Mouse (Mus musculus): ENCODE measurements at regions not wholly inside any gene's neighbourhood (a gene's known extent, or its start where the extent isn't known, plus 50 kb on each side); places are given as distances from the start of the nearest gene placed in this dataset.

DNA sequence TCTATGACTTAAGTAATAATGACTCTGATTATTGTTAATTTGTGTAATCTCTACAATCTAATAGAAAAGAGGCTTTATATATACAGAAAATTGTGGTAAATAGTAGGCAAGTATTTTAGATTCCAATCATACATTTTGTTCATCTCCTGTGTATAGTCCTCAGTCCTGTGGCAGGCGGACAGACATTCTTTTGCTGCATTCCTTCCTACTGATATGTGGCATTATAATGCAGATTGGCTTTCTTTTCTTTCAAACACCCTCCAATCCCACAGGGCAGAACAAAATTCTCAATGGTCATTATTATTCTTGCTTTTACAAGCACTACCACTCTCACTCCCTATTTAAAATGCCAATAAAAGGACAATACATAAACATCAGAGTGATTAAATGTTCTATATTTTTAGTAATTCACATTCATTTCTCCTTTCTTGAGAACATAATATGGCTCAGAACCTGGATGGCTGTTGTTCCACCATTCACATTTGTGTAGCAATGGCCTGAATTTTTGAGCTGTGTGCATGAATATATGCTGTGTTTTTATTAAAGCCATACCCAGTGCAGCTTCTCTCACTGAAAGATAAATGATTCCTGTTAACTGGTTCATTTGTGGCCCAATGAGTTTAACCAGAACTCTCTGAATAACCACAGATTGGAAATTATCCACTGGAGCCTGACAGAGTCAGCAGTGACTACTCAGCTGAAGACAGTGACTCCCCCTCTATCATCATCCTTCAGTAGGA is 194.6 kb downstream of the Gm43517 start:
- Histone ChIP-seq H3K27me3 (no peaks in the 10 kb centered on the region), H3K27ac (no peak overlapping the region), H3K9ac (no peak overlapping the region), H3K9me3 (no peaks in the 10 kb centered on the region), H3K4me2 (no peak overlapping the region), H3K4me3 (no peak overlapping the region), H3K36me3 (no peaks in the 10 kb centered on the region), H3K4me1 (replicated peaks) (no peaks in the 10 kb centered on the region)
- WGBS = 12% methylated on average over 1 of the region's 1 CpGs
- ATAC-seq (ENCODE audit: low FRiP score) = 0 out of 2 replicates have a peak, but pooled peaks have one; percentile 46

DNA sequence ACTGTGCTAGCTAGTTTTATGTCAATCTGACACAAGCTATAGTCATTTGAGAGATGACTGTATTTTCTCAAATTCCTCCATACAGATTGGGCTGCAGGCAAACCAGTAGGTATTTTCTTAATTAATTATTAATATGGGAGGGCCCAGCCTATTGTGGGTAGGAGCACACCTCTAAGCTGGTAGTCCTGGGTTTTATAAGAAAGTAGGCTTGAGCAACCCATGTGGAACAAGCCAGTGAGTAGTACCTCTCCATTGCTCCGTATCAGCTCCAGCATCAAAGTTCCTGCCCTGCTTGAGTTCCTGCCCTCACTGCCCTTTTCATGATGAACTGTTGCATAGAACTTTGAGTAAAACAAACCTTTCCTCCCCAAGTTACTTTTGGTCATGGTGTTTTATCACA is 198.9 kb downstream of the Gm43517 start:
- Histone ChIP-seq H3K4me1 (replicated peaks) (no peaks in the 10 kb centered on the region), H3K27ac (no peak overlapping the region), H3K4me3 (no peak overlapping the region), H3K36me3 (no peaks in the 10 kb centered on the region), H3K27me3 (no peaks in the 10 kb centered on the region), H3K9me3 (no peaks in the 10 kb centered on the region), H3K9ac (no peak overlapping the region), H3K4me2 (no peak overlapping the region)
- 85% methylated on average over 1 of the region's 1 CpGs for WGBS
- no peak for ATAC-seq (ENCODE audit: low FRiP score)

DNA sequence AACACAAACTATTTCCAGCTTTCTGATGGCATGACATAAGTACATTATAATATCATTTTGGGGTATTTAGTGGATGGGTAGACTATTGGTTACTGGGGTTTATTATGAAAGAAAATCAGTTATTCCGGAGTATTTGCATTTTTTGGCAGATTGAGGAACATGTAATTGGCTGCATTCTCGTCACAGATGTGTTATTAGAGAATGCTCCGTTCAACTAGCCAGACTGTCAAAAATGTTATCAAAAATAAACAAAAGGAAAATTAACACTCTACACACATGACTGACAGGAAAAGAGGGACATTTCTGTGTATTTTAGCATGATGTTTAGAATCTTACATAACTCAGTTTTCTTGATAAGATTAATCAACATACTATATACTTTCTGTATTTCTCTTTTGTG is 237.3 kb downstream of the Gm43517 start:
- Histone ChIP-seq H3K27ac (no peak overlapping the region), H3K27me3 (no peaks in the 10 kb centered on the region), H3K9ac (no peak overlapping the region), H3K36me3 (no peaks in the 10 kb centered on the region), H3K4me1 (replicated peaks) (no peaks in the 10 kb centered on the region), H3K4me2 (no peak overlapping the region), H3K9me3 (no peaks in the 10 kb centered on the region), H3K4me3 (no peak overlapping the region)
- 80% methylated on average over 3 of the region's 3 CpGs for WGBS
- no peak for ATAC-seq (ENCODE audit: low FRiP score)

DNA sequence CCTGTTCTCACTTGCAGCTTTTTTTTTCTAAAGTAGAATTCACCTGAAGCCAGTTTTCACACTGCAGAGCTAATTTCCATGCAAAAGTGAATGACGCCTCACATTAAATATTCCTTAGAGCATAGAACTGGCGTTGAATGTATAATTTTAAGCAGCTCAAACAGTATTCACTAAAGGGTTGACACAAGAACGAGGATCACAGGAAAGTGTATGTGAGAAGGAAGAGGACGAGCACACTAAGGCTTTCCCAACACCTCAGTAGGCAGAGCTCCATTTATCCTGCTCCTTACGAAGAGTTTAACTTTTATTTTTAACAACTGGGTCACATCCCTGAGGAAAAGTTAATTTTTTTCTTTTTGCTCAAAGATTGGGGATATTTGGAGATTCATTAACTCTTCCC is 242.2 kb downstream of the Gm43517 start:
- Histone ChIP-seq H3K4me2 (no peak overlapping the region), H3K36me3 (no peaks in the 10 kb centered on the region), H3K4me3 (no peak overlapping the region), H3K9me3 (no peaks in the 10 kb centered on the region), H3K4me1 (replicated peaks) (no peaks in the 10 kb centered on the region), H3K27ac (no peak overlapping the region), H3K27me3 (no peaks in the 10 kb centered on the region), H3K9ac (no peak overlapping the region)
- no peak for ATAC-seq (ENCODE audit: low FRiP score)
- 71% methylated on average over 5 of the region's 5 CpGs for WGBS

DNA sequence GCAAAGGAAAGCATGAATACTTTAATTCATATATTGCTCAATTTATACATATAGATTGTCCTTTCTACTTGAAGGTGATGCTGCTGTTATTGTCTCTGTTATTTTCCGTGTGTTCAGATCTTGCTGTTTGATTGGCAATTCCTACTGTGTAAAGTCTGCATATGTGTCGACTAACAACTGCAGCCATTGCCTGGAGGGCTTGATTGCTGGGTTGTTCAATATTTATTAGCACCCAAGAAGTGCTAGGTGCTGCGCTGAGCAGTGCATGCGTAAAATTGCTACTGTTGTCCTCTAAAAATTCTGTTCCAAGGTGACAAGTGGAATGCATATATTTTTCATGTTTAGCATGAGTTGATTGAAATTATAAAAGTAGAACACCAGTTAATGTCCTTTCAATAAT is 243.0 kb downstream of the Gm43517 start:
- Histone ChIP-seq H3K4me1 (replicated peaks) (no peaks in the 10 kb centered on the region), H3K4me3 (no peak overlapping the region), H3K36me3 (no peaks in the 10 kb centered on the region), H3K27me3 (no peaks in the 10 kb centered on the region), H3K9ac (no peak overlapping the region), H3K9me3 (no peaks in the 10 kb centered on the region), H3K27ac (no peak overlapping the region), H3K4me2 (no peak overlapping the region)
- ATAC-seq (ENCODE audit: low FRiP score) = no peak
- WGBS = 63% methylated on average over 4 of the region's 4 CpGs

DNA sequence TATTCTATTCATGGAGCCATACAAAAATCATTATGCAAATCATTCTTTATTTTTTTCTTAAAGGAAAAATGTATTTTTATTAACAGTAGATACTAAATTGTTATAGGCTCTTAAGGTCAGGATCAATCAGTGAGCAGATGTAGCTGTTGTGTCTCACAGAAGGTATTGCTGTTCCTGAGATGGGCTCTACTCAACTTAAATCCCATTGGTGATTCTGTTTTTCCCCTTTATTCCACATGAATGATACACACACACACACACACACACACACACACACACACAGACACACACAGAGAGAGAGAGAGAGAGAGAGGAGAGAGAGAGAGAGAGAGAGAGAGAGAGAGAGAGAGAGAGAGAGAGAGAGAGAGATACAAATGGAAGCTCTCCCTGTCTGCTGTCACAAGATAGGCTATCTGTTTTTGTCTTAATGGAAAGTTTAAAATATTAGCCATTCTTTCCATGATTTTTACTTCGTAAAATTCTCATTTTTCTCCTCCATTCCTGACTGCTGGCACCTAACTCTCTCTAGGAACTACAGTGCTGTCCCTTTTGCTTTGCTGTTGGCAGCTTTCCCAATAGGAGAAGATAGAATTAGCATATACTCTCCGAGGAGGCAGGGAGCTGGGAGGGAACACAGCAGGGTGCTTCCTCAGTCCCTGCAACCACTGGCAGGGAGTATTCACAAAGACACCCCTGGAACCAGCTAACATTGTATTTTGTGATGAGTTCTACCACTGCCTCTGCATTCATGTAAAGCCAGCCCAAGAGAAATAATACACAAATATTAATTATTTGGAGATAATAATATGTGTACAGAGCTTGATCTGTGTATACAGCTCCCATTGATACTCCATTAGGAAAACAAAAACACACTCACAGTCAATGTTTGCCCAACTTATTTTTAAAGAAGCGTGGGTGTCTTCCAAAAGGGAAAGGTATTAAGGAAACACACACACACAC is 264.4 kb downstream of the Gm43517 start:
- H3K4me3 ChIP-seq = no peak overlapping the region
- no peaks in the 10 kb centered on the region for H3K9me3 ChIP-seq
- no peaks in the 10 kb centered on the region for H3K27me3 ChIP-seq
- H3K9ac ChIP-seq = no peak overlapping the region
- no peaks in the 10 kb centered on the region for H3K36me3 ChIP-seq
- H3K4me2 ChIP-seq = no peak overlapping the region
- peaks cover 3% of the 10 kb centered on the region for H3K4me1 ChIP-seq (replicated peaks)
- ATAC-seq (ENCODE audit: low FRiP score) = peak; percentile 83
- 19% methylated on average over 3 of the region's 3 CpGs for WGBS
- H3K27ac ChIP-seq = no peak overlapping the region

All from hindbrain, embryonic 13.5 days (tissue).